In genomic region chr14:82210402-82210801, GRCm38 (mm10) we compare ENCODE assay signal across 24 mouse cellular contexts.
DNase-seq lines count a peak whose midpoint lies in the region; ATAC-seq and TF ChIP-seq lines count a peak whose summit lies in the region.
"Had no signal": no experiment of that assay in that cellular context is flagged by ENCODE, and none has a peak within 500 bp of the region (broad histone marks: within the 10 kb centered on the region; RNA-seq: fewer than 3 reads in every experiment).

No protein-coding gene starts in this region.

- no peaks in the 10 kb centered on the region for H3K36me3 ChIP-seq in hindbrain, embryonic 11.5 days (ENCODE audit: control insufficient read depth, insufficient read depth, low read length)
- no peaks in the 10 kb centered on the region for H3K36me3 ChIP-seq in hindbrain, embryonic 10.5 days
- H3K36me3 ChIP-seq in hindbrain, embryonic 15.5 days = no peaks in the 10 kb centered on the region
- no peaks in the 10 kb centered on the region for H3K36me3 ChIP-seq in thymus, adult 2 months (ENCODE audit: control insufficient read depth, insufficient read depth, low read length)
- H3K36me3 ChIP-seq: embryonic facial prominence, embryonic 10.5 days; forebrain, embryonic 12.5 days; G1E; intestine, embryonic 15.5 days; limb, embryonic 12.5 days; liver, embryonic 12.5 days had no signal

- ATAC-seq in hindbrain, embryonic 11.5 days (ENCODE audit: low FRiP score) = peak; percentile 59
- peak; percentile 80 for ATAC-seq in hindbrain, embryonic 15.5 days (ENCODE audit: low FRiP score, low read depth)
- ATAC-seq: activated CD4-positive, CD25-positive, alpha-beta regulatory T cell, adult 4 months; intestine, embryonic 15.5 days; liver, embryonic 12.5 days had no signal

- no peak overlapping the region for H3K4me3 ChIP-seq in hindbrain, embryonic 11.5 days (ENCODE audit: low read depth, low read length)
- no peak overlapping the region for H3K4me3 ChIP-seq in hindbrain, embryonic 10.5 days
- no peak overlapping the region for H3K4me3 ChIP-seq in hindbrain, embryonic 15.5 days
- no peak overlapping the region for H3K4me3 ChIP-seq in thymus, adult 2 months (ENCODE audit: control insufficient read depth, insufficient read depth, low read length)
- H3K4me3 ChIP-seq: embryonic facial prominence, embryonic 10.5 days; forebrain, embryonic 12.5 days; intestine, embryonic 15.5 days; limb, embryonic 12.5 days; liver, embryonic 12.5 days had no signal

- no peak for TF ChIP-seq POLR2A in thymus, adult 2 months (IDR thresholded peaks at IDR 0.05; ENCODE audit: control insufficient read depth, extremely low read depth, insufficient read depth, low read length, poor library complexity)

- no peaks in the 10 kb centered on the region for H3K27me3 ChIP-seq in hindbrain, embryonic 11.5 days (ENCODE audit: control insufficient read depth, insufficient read depth, low read length)
- H3K27me3 ChIP-seq in hindbrain, embryonic 10.5 days (ENCODE audit: insufficient read depth, poor library complexity, severe bottlenecking) = no peaks in the 10 kb centered on the region
- H3K27me3 ChIP-seq in hindbrain, embryonic 15.5 days = no peaks in the 10 kb centered on the region
- H3K27me3 ChIP-seq in thymus, adult 2 months (ENCODE audit: control insufficient read depth, insufficient read depth, low read length) = no peaks in the 10 kb centered on the region
- H3K27me3 ChIP-seq: forebrain, embryonic 12.5 days; intestine, embryonic 15.5 days; limb, embryonic 12.5 days; liver, embryonic 12.5 days had no signal

- H3K9me3 ChIP-seq in hindbrain, embryonic 11.5 days (ENCODE audit: control insufficient read depth, low read length) = no peaks in the 10 kb centered on the region
- no peaks in the 10 kb centered on the region for H3K9me3 ChIP-seq in hindbrain, embryonic 10.5 days
- H3K9me3 ChIP-seq in hindbrain, embryonic 15.5 days = no peaks in the 10 kb centered on the region
- H3K9me3 ChIP-seq: embryonic facial prominence, embryonic 10.5 days; forebrain, embryonic 12.5 days; intestine, embryonic 15.5 days; limb, embryonic 12.5 days; liver, embryonic 12.5 days had no signal

- no peak overlapping the region for H3K9ac ChIP-seq in hindbrain, embryonic 11.5 days (ENCODE audit: low read depth, low read length)
- H3K9ac ChIP-seq in hindbrain, embryonic 15.5 days = no peak overlapping the region
- H3K9ac ChIP-seq: forebrain, embryonic 12.5 days; intestine, embryonic 15.5 days; limb, embryonic 12.5 days; liver, embryonic 12.5 days had no signal

- no peak overlapping the region for H3K27ac ChIP-seq in hindbrain, embryonic 11.5 days (ENCODE audit: low read depth, low read length)
- H3K27ac ChIP-seq in hindbrain, embryonic 10.5 days = no peak overlapping the region
- no peak overlapping the region for H3K27ac ChIP-seq in hindbrain, embryonic 15.5 days (replicated peaks)
- no peak overlapping the region for H3K27ac ChIP-seq in thymus, adult 2 months (ENCODE audit: control insufficient read depth, insufficient read depth, low read length)
- H3K27ac ChIP-seq: embryonic facial prominence, embryonic 10.5 days; forebrain, embryonic 12.5 days; intestine, embryonic 15.5 days; limb, embryonic 12.5 days; liver, embryonic 12.5 days had no signal

- no peak for TF ChIP-seq CTCF in thymus, adult 2 months (IDR thresholded peaks at IDR 0.05; ENCODE audit: borderline replicate concordance, control insufficient read depth, extremely low read depth, insufficient read depth, low read length, poor library complexity)

- no peak overlapping the region for H3K4me2 ChIP-seq in hindbrain, embryonic 11.5 days (replicated peaks; ENCODE audit: low read depth, low read length)
- no peak overlapping the region for H3K4me2 ChIP-seq in hindbrain, embryonic 15.5 days
- H3K4me2 ChIP-seq: forebrain, embryonic 12.5 days; intestine, embryonic 15.5 days; limb, embryonic 12.5 days; liver, embryonic 12.5 days had no signal

- no peaks in the 10 kb centered on the region for H3K4me1 ChIP-seq in hindbrain, embryonic 11.5 days (replicated peaks; ENCODE audit: control insufficient read depth, insufficient read depth, low read length)
- no peaks in the 10 kb centered on the region for H3K4me1 ChIP-seq in hindbrain, embryonic 10.5 days (replicated peaks)
- no peaks in the 10 kb centered on the region for H3K4me1 ChIP-seq in hindbrain, embryonic 15.5 days (replicated peaks)
- H3K4me1 ChIP-seq in thymus, adult 2 months (replicated peaks; ENCODE audit: control insufficient read depth, insufficient read depth, low read length) = no peaks in the 10 kb centered on the region
- H3K4me1 ChIP-seq: embryonic facial prominence, embryonic 10.5 days; forebrain, embryonic 12.5 days; intestine, embryonic 15.5 days; limb, embryonic 12.5 days; liver, embryonic 12.5 days had no signal

- 64% methylated on average over 5 of the region's 5 CpGs for WGBS in hindbrain, embryonic 11.5 days
- WGBS in hindbrain, embryonic 10.5 days = 75% methylated on average over 5 of the region's 5 CpGs
- 40% methylated on average over 5 of the region's 5 CpGs for WGBS in hindbrain, embryonic 15.5 days
- WGBS in thymus, adult 2 months = 78% methylated on average over 5 of the region's 5 CpGs

- DNase-seq in hindbrain, embryonic 11.5 days (ENCODE audit: low spot score) = peak; percentile 4
- no peak for DNase-seq in hindbrain, embryonic 10.5 days (ENCODE audit: low spot score)
- peak; percentile 4 for DNase-seq in brain, adult 2 months (ENCODE audit: low read depth, low spot score)
- peak; percentile 4 for DNase-seq in cerebellum, adult 9-11 months
- no peak for DNase-seq in thymus, adult 2 months
- no peak for DNase-seq in kidney, adult 8-10 months
- DNase-seq: adrenal gland, postnatal 14 days; gastrocnemius, postnatal 14 days; heart, adult 18-20 months; heart, postnatal 36 days; kidney, postnatal 36 days; layer of hippocampus, adult 9-11 months; lung, adult 2 months; lung, postnatal 36 days; right cerebral cortex, adult 18-20 months; thymus, postnatal 36 days had no signal

Comparison
In these comparisons a context has a peak if more than half of its experiments do, and no peak if none do; other contexts are left out.
1. DNase-seq: peak in hindbrain, embryonic 11.5 days (single experiment), brain, adult 2 months (single experiment) and cerebellum, adult 9-11 months (single experiment); none in hindbrain, embryonic 10.5 days (single experiment), thymus, adult 2 months (single experiment) and kidney, adult 8-10 months (0 of 2).